Mouse (Mus musculus): ENCODE results near the gene Gm21698. TPM values are rescaled to one million over a fixed set of nuclear protein-coding genes. Genes with fewer than 3 reads are reported as not detected.

Gm21698 gene
- polyA plus RNA-seq (2017; shearing (Covaris generic)), result not detected

DNA sequence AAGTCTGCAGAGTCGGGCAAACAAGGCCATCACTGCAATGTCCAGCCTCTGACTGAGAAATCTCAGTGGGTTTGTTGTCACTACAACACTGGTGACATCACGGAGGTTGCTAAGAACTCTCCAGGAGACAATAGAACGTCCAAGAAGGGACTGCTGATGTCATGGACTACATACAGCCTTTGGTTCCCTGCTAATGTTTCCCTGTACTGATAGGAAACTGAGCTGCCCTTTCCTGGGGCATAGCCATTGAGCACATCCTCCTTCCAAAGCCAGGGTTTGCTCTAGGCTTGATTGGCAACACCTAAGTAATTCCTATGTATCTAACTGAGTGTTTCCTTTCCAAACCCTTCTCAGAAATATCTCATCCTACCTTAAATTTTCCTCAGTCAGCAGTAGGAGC is at the start of gene Gm21698:
Gm21698 (minus strand) TSS at position 101 of the 400 bp plus-strand sequence.

DNA sequence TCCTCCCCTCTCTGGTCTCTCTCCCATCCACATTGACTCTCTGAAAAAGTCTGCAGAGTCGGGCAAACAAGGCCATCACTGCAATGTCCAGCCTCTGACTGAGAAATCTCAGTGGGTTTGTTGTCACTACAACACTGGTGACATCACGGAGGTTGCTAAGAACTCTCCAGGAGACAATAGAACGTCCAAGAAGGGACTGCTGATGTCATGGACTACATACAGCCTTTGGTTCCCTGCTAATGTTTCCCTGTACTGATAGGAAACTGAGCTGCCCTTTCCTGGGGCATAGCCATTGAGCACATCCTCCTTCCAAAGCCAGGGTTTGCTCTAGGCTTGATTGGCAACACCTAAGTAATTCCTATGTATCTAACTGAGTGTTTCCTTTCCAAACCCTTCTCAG is 34.4 kb upstream of the Gm21698 start, which contains the start of gene Gm5862:
Gm5862 (minus strand) TSS at position 101 of the 400 bp plus-strand sequence.

GRCm38 (mm10) chr5:26004698-26005097 is 16.2 kb upstream of the Gm21698 start, which contains the start of gene Gm1979:
Gene Gm1979 (minus strand): TSS chr5:26004798.

GRCm38 (mm10) chr5:25972563-25972962 is 15.9 kb downstream of the Gm21698 start, which contains the start of gene Gm21680:
Gene Gm21680 (minus strand): TSS chr5:25972663.

DNA sequence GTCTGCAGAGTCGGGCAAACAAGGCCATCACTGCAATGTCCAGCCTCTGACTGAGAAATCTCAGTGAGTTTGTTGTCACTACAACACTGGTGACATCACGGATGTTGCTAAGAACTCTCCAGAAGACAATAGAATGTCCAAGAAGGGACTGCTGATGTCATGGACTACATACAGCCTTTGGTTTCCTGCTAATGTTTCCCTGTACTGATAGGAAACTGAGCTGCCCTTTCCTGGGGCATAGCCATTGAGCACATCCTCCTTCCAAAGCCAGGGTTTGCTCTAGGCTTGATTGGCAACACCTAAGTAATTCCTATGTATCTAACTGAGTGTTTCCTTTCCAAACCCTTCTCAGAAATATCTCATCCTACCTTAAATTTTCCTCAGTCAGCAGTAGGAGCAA is 34.1 kb downstream of the Gm21698 start, which contains the start of gene Gm21671:
Gm21671 (minus strand) TSS at position 101 of the 400 bp plus-strand sequence.

DNA sequence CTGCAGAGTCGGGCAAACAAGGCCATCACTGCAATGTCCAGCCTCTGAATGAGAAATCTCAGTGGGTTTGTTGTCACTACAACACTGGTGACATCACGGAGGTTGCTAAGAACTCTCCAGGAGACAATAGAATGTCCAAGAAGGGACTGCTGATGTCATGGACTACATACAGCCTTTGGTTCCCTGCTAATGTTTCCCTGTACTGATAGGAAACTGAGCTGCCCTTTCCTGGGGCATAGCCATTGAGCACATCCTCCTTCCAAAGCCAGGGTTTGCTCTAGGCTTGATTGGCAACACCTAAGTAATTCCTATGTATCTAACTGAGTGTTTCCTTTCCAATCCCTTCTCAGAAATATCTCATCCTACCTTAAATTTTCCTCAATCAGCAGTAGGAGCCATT is 46.2 kb downstream of the Gm21698 start, which contains the start of gene Gm21663:
Gm21663 (minus strand) TSS at position 101 of the 400 bp plus-strand sequence.

Other genes starting within 250 kb of the Gm21698 start
- 2.7 TPM for gene Actr3b, start 228.7 kb downstream of the Gm21698 start, polyA plus RNA-seq (2017; shearing (Covaris generic))
- gene Gm21663, start 46.3 kb downstream of the Gm21698 start, polyA plus RNA-seq (2017; shearing (Covaris generic)), result not detected
- not detected for gene Gm21671, start 34.2 kb downstream of the Gm21698 start, polyA plus RNA-seq (2017; shearing (Covaris generic))
- gene Gm21680, start 16.0 kb downstream of the Gm21698 start, polyA plus RNA-seq (2017; shearing (Covaris generic)), result not detected
- not detected for gene Gm1979, start 16.1 kb upstream of the Gm21698 start, polyA plus RNA-seq (2017; shearing (Covaris generic))
- gene Gm5862, start 34.3 kb upstream of the Gm21698 start, polyA plus RNA-seq (2017; shearing (Covaris generic)), result not detected
- not detected for gene Speer4a, start 50.9 kb upstream of the Gm21698 start, polyA plus RNA-seq (2017; shearing (Covaris generic))
- gene Gm7347, start 69.9 kb upstream of the Gm21698 start, polyA plus RNA-seq (2017; shearing (Covaris generic)), result not detected
- gene Gm10471, start 100.6 kb upstream of the Gm21698 start, polyA plus RNA-seq (2017; shearing (Covaris generic)), result not detected
- gene 5031410I06Rik, start 116.7 kb upstream of the Gm21698 start, polyA plus RNA-seq (2017; shearing (Covaris generic)), result not detected
- not detected for gene Gm10220, start 132.8 kb upstream of the Gm21698 start, polyA plus RNA-seq (2017; shearing (Covaris generic))